Mouse (Mus musculus) adrenal gland, adult (tissue): ENCODE results near the gene Ccdc66.
A peak's percentile ranks its signal among the peaks of the same experiment; 100 is the strongest.

Source experiments
- DNase-seq, 2 experiments: peaks; one replicate each; pipeline ENCODE4 v3.0.0; 2022 to 2023; ENCODE audit warnings: low spot score in 1 of 2; ENCODE audit not compliant: inconsistent age in 2 of 2

The Ccdc66 gene

DNA sequence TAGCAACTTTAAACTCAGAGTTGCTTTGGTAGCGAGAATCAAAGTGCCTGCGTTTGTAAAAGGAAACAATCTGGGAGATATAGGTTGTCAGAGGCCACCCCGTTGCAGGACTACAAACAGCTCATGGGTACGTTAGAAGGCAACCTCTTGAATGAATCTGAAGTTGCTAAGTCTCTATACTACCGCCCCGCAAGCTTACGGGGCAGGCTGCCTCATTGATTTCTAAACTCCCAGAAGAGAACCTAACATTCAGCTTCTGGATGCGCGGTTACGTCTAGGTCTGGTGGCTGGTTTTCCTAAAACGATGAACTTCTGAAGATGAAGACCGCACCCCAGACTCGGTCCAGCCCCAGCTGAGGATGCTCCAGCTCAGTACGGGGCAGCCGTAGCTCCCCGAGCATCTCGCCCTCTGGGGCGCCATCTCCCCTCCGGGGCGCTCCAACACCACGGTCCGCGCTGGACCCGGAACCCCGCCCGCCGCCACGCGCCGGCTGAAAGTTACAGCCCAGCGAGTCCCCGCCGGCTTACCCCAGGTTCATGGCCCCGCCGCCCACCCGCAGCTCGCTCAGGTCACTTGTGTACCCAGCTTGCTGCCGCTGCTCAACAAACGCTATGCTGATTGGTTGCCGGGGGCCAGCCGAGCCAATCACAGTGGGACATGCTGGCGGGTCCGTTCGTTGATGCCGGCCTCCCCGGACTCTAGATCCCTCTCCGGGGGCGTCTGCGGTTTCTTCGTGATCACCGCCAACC is at the start of gene Ccdc66:
Ccdc66 (minus strand) TSS at position 567 of the 750 bp plus-strand sequence.
- DNase-seq: peak; percentile 98 to 100

DNA sequence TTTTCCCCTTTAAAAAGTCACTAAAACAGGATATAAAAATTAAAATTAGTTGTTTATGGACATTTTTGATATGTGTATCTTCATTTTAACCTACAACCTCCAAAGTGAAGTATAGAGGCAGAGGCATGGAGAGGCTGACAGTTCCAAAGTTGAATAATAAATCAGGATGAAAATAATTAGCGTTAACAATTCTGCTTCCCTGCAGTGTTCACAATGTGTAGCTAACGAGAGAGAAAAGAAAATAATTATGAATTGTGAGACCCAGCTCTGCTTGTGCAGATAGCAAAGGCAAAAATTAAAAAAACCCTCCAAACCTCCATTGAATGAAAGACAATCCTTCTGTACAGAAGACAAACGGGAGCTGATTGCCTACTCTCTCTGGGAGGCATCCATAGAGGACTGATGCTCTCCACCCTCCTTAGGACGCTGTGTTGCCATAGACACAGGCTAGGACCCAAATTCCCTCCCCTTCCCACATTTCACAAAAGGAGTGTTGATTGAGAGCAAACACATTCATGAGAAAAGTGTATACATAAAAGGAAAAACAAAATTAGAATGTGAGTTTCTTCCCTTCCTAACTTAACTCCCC is 35.7 kb upstream of the Ccdc66 start:
- DNase-seq: no peak

DNA sequence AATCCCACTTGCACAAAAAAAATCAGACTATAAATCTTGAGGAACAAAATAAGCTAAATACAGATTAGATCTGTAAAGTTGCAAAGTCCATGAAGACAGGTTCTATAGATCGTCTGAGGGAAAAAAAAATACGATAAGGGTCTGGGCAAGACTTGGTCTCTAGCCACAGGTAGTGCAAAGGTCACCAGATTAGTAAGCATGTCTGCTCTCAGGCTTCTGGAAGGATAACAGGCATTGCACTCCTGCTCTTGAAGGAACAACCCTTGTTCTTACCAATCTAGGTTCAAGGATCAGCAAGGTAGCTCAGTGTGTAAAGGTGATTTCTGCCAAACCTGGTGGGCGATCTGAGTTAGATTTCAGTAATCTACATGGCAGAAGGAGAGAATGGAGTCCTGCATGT is 28.2 kb upstream of the Ccdc66 start:
- DNase-seq: no peak

DNA sequence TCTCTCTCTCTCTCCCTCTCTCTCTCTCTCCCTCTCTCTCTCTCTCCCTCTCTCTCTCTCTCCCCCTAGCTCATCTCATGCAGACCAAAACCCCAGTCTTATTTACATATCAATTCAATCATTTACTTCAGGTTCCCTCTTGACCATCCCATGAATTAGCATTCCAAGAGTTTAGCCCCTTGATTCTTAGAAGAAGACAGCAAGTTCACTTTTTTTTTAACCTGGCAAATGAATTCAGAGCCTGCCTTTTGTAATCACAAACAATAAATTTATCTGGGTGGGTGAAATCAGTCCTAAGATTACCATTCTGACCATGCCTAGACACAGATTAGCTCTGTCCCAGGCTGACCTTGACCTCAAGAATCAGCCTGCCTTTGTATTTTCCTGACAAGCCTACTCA is 16.3 kb upstream of the Ccdc66 start:
- DNase-seq: no peak

DNA sequence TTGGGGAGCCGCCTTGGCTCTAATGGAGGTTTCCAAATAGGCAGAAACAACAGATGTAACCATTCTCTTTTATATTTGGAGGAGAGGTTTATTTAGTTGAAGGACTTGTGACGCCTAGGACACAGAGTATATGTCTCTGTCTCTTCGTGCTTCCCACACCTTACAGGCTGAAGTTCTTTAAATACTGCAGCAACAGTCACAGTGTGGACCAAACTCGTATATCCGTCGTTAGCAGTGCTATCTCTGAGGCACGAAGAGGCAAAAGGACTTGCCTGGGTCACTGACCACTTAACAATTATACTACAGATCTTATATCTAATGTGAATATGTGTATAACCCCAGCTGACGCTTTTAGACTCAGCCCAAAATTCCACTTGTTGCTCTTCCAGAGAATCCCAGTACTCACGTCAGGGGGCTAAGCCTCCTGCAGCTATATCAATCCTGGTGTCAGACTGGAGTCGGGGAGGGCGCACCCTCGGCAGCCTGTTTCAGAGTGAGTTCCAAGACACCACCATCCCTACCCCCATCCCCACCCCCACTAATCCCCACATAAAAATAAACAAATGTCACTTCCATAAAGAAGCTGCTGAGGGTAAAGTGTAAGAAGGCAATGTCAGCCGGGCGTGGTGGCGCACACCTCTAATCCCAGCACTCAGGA is 513 bp upstream of the Ccdc66 start:
- no peak for DNase-seq

- DNase-seq: no peak
Measured at GRCm38 (mm10) chr14:27501096-27501495, 7.2 kb downstream of the Ccdc66 start.

DNA sequence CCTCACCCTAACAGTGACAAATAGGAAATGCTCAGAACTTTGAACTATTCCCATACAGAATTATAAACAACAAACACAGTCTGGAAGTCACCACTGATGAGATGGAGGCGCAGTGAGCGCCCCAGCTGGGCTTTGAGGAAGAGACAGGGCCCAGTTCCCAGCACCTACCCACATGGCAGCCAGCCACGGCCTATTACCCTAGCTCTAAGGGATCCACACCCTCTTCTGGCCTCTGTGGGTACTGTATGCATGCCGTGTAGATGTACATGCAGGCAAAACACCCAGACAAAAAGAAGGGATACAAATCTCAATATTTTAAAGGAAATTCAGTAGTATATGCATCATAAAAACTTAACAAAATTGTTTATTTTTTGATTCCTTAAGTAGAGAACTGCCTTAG is 14.7 kb downstream of the Ccdc66 start:
- no peak for DNase-seq

DNA sequence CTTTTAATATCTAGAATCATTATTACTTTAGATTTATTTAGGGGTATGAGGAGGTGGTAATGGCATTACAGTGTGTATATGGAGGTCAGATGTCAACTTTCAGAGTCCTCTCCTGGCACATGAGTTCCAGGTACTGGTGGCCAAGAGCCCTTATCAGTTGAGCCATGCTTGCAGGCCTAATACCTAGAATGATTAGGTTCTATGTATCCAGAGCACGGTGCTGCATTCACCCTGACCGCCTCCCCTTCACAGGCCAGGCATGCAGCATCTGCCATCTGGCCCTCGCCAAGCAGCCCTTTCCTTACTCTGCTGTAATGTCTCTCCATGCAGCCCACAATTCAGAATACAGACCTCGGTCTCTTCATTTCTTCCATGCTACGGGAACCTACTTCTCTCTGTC is 16.9 kb downstream of the Ccdc66 start:
- DNase-seq: no peak

DNA sequence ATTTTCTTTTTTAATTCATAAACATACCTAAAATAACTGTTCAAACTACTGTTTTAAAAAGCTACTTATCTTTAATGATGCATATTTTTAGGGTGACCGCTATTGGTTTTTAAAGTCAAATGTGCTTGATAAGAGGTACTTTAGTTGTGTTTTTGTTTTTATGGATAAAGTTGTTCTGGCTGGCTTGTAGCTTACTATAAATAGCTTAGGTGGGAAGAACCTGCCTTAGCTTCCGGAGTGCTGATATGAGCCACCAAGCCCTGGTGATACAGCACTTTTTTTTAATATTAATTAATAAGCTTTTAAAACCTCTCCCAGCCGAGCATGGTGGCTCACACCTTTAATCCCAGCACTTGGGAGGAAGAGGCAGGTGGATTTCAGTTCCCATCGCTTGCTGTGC is 61.3 kb downstream of the Ccdc66 start:
- DNase-seq: no peak

DNA sequence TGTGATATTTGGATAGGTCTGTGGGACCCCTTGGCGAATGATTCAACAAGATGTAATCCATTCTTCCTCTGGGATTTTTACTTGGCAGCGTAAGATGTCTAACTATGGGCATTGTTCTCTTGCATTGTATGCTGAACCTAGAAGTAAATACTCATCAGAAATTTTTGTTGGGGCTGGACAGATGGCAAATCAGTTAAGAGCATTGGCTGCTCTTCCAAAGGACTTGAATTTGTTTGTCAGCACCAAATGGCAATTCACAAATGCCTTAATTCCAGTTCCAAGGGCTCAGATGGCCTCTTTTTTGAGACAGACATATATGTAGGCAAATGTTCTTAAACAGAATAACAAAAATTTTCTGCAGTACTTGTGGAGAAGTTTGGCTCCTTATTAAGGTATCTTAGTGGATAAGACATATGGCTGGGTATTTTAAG is 63.4 kb downstream of the Ccdc66 start:
- DNase-seq: no peak

GRCm38 (mm10) chr14:27440921-27441320 is 67.3 kb downstream of the Ccdc66 start:
- peak in 1 of 2 experiments; percentile 54 for DNase-seq

GRCm38 (mm10) chr14:27436826-27437225 is 71.4 kb downstream of the Ccdc66 start:
- DNase-seq: no peak

DNA sequence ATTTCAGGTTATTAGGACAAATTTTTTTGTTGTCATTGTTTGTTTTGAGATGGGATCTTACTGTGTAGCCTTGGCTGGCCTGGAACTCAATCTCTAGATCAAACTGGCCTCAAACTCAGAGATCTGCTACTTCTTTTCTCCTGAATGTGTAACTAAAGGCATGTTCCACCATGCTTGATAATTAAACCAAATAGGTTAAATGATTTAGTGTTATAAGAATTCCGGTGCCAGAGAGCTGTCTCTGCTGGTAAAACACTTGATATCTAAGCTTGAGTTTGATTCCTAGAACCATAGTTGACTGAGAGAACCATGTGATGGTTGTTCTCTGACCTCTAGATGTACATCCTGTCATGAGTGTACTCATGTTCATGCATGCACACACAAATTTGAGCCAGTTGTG is 72.1 kb downstream of the Ccdc66 start:
- DNase-seq: no peak

DNA sequence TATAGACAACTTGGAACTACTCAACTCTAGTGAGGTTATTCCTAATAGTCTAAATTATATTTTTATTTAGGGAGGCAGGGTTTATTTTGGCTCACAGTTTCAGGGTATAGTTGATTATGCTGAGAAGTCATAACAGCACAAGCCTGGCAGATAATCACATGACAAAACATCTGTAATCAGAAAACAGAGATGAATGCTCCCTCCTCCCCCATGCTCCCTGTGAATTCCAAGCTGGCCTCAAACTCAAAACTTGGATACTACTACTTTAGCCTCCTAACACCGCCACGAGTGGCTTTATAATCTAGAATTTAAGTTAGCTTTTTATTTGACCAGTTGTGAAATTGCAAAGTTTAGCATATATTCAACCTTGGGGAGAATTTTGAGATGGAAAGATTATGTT is 76.2 kb downstream of the Ccdc66 start:
- no peak for DNase-seq
